Mouse (Mus musculus) heart, postnatal 10 days (tissue): ENCODE data around the gene Mapk9. TPM values are rescaled to one million over a fixed set of nuclear protein-coding genes. Genes with fewer than 3 reads are reported as not detected.

Experiments
- DNase-seq, 2 experiments: peaks; one replicate each; pipeline ENCODE4 v3.0.0; 2021
- intact Hi-C: fragments of 180-260 bp; cut with DNase I; formaldehyde crosslinking; loops from one replicate; pipeline ENCODE4 v1.15.1; 2025
- total RNA-seq, 2 experiments: library from RNA; stranded (reverse); gene quantifications; 2 replicates each; pipeline ENCODE4 v1.2.3; 2021

Mapk9 gene
- total RNA-seq, 2 experiments from 2014 or later: 47.5 to 53.5 TPM

GRCm38 (mm10) chr11:49837717-49838407 lies 8.7 kb upstream of the Mapk9 start:
- no peak for DNase-seq
- intact Hi-C loops: no loop called here

GRCm38 (mm10) chr11:49840666-49841065 lies 5.9 kb upstream of the Mapk9 start:
- peak; percentile 18 to 24 for DNase-seq
- intact Hi-C loops: no loop called here

GRCm38 (mm10) chr11:49841886-49842285 lies 4.7 kb upstream of the Mapk9 start:
- intact Hi-C loops: no loop called here
- no peak for DNase-seq

GRCm38 (mm10) chr11:49842718-49843117 lies 3.8 kb upstream of the Mapk9 start:
- intact Hi-C loops: no loop called here
- peak in 1 of 2 experiments; percentile 18 for DNase-seq

GRCm38 (mm10) chr11:49844311-49844710 lies 2.2 kb upstream of the Mapk9 start:
- intact Hi-C loops: no loop called here

GRCm38 (mm10) chr11:49844969-49845368 lies 1.6 kb upstream of the Mapk9 start:
- intact Hi-C loops: loop anchor here (1.0 kb wide), 2 partner anchors 117 to 192 kb away; no protein-coding TSS in a partner anchor

More at GRCm38 (mm10) chr11:49844311-49844710, 2.2 kb upstream of the Mapk9 start:
- no peak for DNase-seq

GRCm38 (mm10) chr11:49845958-49846357 lies 593 bp upstream of the Mapk9 start:
- intact Hi-C loops: loop anchor here (1.0 kb wide), 2 partner anchors 118 to 193 kb away; no protein-coding TSS in a partner anchor
- DNase-seq: no peak

More at GRCm38 (mm10) chr11:49844969-49845368, 1.6 kb upstream of the Mapk9 start:
- peak; percentile 73 to 84 for DNase-seq

- intact Hi-C loops: no loop called here
- DNase-seq: peak in 1 of 2 experiments; percentile 13
Observed at GRCm38 (mm10) chr11:49847071-49847810, 690 bp downstream of the Mapk9 start.

- intact Hi-C loops: no loop called here
- DNase-seq: no peak
Observed at GRCm38 (mm10) chr11:49847811-49848078, 1.2 kb downstream of the Mapk9 start.

GRCm38 (mm10) chr11:49848080-49848815 lies 1.7 kb downstream of the Mapk9 start:
- peak; percentile 26 to 48 for DNase-seq
- intact Hi-C loops: no loop called here

- intact Hi-C loops: no loop called here
- DNase-seq: no peak
Observed at GRCm38 (mm10) chr11:49850331-49850730, 3.8 kb downstream of the Mapk9 start.

- intact Hi-C loops: no loop called here
Observed at GRCm38 (mm10) chr11:49855144-49855543, 8.6 kb downstream of the Mapk9 start.

GRCm38 (mm10) chr11:49861139-49861538 lies 14.6 kb downstream of the Mapk9 start:
- DNase-seq: no peak
- intact Hi-C loops: no loop called here

More at GRCm38 (mm10) chr11:49855144-49855543, 8.6 kb downstream of the Mapk9 start:
- DNase-seq: no peak

GRCm38 (mm10) chr11:49863926-49864325 lies 17.4 kb downstream of the Mapk9 start:
- DNase-seq: no peak
- intact Hi-C loops: no loop called here

- intact Hi-C loops: loop anchor here (5.0 kb wide), 1 partner anchor 40 kb away; no protein-coding TSS in a partner anchor
- DNase-seq: no peak
Observed at GRCm38 (mm10) chr11:49867320-49867719, 20.8 kb downstream of the Mapk9 start.

- intact Hi-C loops: loop anchor here (1.0 to 5.0 kb wide), 3 partner anchors 42 to 216 kb away; no protein-coding TSS in a partner anchor
- DNase-seq: peak; percentile 63 to 81
Observed at GRCm38 (mm10) chr11:49869762-49870161, 23.2 kb downstream of the Mapk9 start.

GRCm38 (mm10) chr11:49871914-49872313 lies 25.4 kb downstream of the Mapk9 start:
- DNase-seq: peak; percentile 53 to 64
- intact Hi-C loops: no loop called here

GRCm38 (mm10) chr11:49872779-49873178 lies 26.2 kb downstream of the Mapk9 start:
- no peak for DNase-seq
- intact Hi-C loops: no loop called here

GRCm38 (mm10) chr11:49876948-49877817 lies 30.6 kb downstream of the Mapk9 start:
- intact Hi-C loops: no loop called here
- peak; percentile 47 for DNase-seq
